Mouse (Mus musculus) hindbrain, postnatal 0 days (tissue): ENCODE results near the gene Yy1. TPM values are rescaled to one million over a fixed set of nuclear protein-coding genes. Genes with fewer than 3 reads are reported as not detected.

Experiments used
- ATAC-seq: fragments of 200-750 bp; cut with Nextera tagmentation; 2 replicates; pipeline ENCODE4 v1.8.0; 2017; ENCODE audit warnings: mild to moderate bottlenecking, moderate TSS enrichment, moderate library complexity
- DNase-seq: peaks from one replicate; pipeline ENCODE4 v3.0.0-alpha.2; 2015; ENCODE audit warnings: low spot score
- H3K27ac ChIP-seq: fragments of 300-500 bp; sonication (generic); 2 replicates; pipeline ENCODE4 v1.5.1; 2014; ENCODE audit warnings: mild to moderate bottlenecking
- H3K27me3 ChIP-seq: fragments of 300-500 bp; sonication (generic); 2 replicates; pipeline ENCODE4 v1.6.1; 2014; ENCODE audit warnings: low read length, mixed read lengths; ENCODE audit not compliant: insufficient read depth
- H3K36me3 ChIP-seq: fragments of 300-500 bp; sonication (generic); 2 replicates; pipeline ENCODE4 v1.6.1; 2014; ENCODE audit warnings: low read length, mixed read lengths; ENCODE audit not compliant: insufficient read depth
- H3K4me1 ChIP-seq: fragments of 300-500 bp; sonication (generic); 2 replicates; pipeline ENCODE4 v1.6.1; 2014; ENCODE audit warnings: antibody characterized with exemption, low read length, mixed read lengths; ENCODE audit not compliant: insufficient read depth
- H3K4me2 ChIP-seq: fragments of 300-500 bp; sonication (generic); 2 replicates; pipeline ENCODE4 v1.6.1; 2014; ENCODE audit warnings: low read depth, mild to moderate bottlenecking, low read length, moderate library complexity, mixed read lengths
- H3K4me3 ChIP-seq: fragments of 300-500 bp; sonication (generic); 2 replicates; pipeline ENCODE4 v1.5.1; 2014; ENCODE audit warnings: low read length
- H3K9ac ChIP-seq: fragments of 300-500 bp; sonication (generic); replicated peaks from 2 replicates; pipeline ENCODE4 v1.6.1; 2014; ENCODE audit warnings: mild to moderate bottlenecking, low read length, moderate library complexity, mixed read lengths
- H3K9me3 ChIP-seq: fragments of 300-500 bp; sonication (generic); 2 replicates; pipeline ENCODE4 v1.6.1; 2016; ENCODE audit warnings: low read length, mixed read lengths
- CTCF ChIP-seq: IDR thresholded peaks from 2 replicates; pipeline ENCODE4 v1.5.1; 2016; ENCODE audit warnings: antibody characterized with exemption, control low read depth, low read depth
- WGBS: fragments of 180-500 bp; shearing (Covaris S2); extraction: QIAGEN DNeasy Blood & Tissue Kit; methylation state at CpG from one replicate; pipeline ENCODE4 v1.1.7; 2014; 5-methylcytosine and 5-hydroxymethylcytosine counted together
- polyA plus RNA-seq: library from polyadenylated mRNA; unstranded; fragments of >200 nt; fragmentation: Nextera tagmentation; extraction: Ambion mirVana; gene quantifications from 2 replicates; pipeline ENCODE4 v1.2.1, GENCODE M21; 2015
- total RNA-seq: library from RNA; depleted of rRNA; stranded (reverse); fragments of >200 nt; gene quantifications from 2 replicates; pipeline ENCODE4 v1.2.3, GENCODE M21; 2014

Yy1 gene
- total and polyA plus RNA-seq, 2 experiments from 2014 or later, result 7.9 to 30.2 TPM

GRCm38 (mm10) chr12:108850886-108851285, 58.1 kb downstream of the Yy1 start:
- Histone ChIP-seq H3K4me3 (no peak overlapping the region), H3K4me1 (no peaks in the 10 kb centered on the region), H3K9me3 (no peaks in the 10 kb centered on the region), H3K4me2 (no peak overlapping the region), H3K9ac (no peak overlapping the region), H3K36me3 (no peaks in the 10 kb centered on the region), H3K27me3 (no peaks in the 10 kb centered on the region), H3K27ac (no peak overlapping the region)
- no peak for ATAC-seq
- TF ChIP-seq CTCF, result no peak
- no peak for DNase-seq
- WGBS, result 91% methylated on average over 8 of the region's 8 CpGs

GRCm38 (mm10) chr12:108852822-108853221, 60.0 kb downstream of the Yy1 start:
- H3K9ac ChIP-seq, result no peak overlapping the region

GRCm38 (mm10) chr12:108855081-108855480, 62.3 kb downstream of the Yy1 start:
- WGBS, result 93% methylated on average over 10 of the region's 10 CpGs

More at GRCm38 (mm10) chr12:108852822-108853221, 60.0 kb downstream of the Yy1 start:
- H3K27ac ChIP-seq, result no peak overlapping the region
- 94% methylated on average over 8 of the region's 8 CpGs for WGBS
- H3K4me1 ChIP-seq, result no peaks in the 10 kb centered on the region
- no peak overlapping the region for H3K4me2 ChIP-seq
- no peak for ATAC-seq
- no peaks in the 10 kb centered on the region for H3K9me3 ChIP-seq
- DNase-seq, result no peak
- no peak overlapping the region for H3K4me3 ChIP-seq
- no peaks in the 10 kb centered on the region for H3K27me3 ChIP-seq
- no peaks in the 10 kb centered on the region for H3K36me3 ChIP-seq
- no peak for TF ChIP-seq CTCF

GRCm38 (mm10) chr12:108856186-108856585, 63.4 kb downstream of the Yy1 start:
- no peak overlapping the region for H3K4me3 ChIP-seq
- no peak overlapping the region for H3K4me2 ChIP-seq
- TF ChIP-seq CTCF, result no peak
- H3K9ac ChIP-seq, result no peak overlapping the region
- H3K27me3 ChIP-seq, result no peaks in the 10 kb centered on the region
- ATAC-seq (no peak), DNase-seq (no peak)
- H3K9me3 ChIP-seq, result no peaks in the 10 kb centered on the region
- no peaks in the 10 kb centered on the region for H3K4me1 ChIP-seq
- H3K27ac ChIP-seq, result no peak overlapping the region
- H3K36me3 ChIP-seq, result peaks cover 13% of the 10 kb centered on the region; the same call in 1 of the 2 replicates
- 83% methylated on average over 8 of the region's 8 CpGs for WGBS

More at GRCm38 (mm10) chr12:108855081-108855480, 62.3 kb downstream of the Yy1 start:
- Histone ChIP-seq H3K27ac (no peak overlapping the region), H3K4me2 (no peak overlapping the region), H3K4me3 (no peak overlapping the region), H3K4me1 (no peaks in the 10 kb centered on the region), H3K27me3 (no peaks in the 10 kb centered on the region), H3K9ac (no peak overlapping the region), H3K9me3 (no peaks in the 10 kb centered on the region), H3K36me3 (peaks cover 5% of the 10 kb centered on the region; the same call in 1 of the 2 replicates)
- TF ChIP-seq CTCF, result no peak
- ATAC-seq (no peak), DNase-seq (no peak)

GRCm38 (mm10) chr12:108857109-108857508, 64.3 kb downstream of the Yy1 start:
- ATAC-seq (no peak), DNase-seq (no peak)
- no peak overlapping the region for H3K9ac ChIP-seq
- WGBS, result 81% methylated on average over 7 of the region's 7 CpGs
- H3K4me3 ChIP-seq, result no peak overlapping the region
- H3K9me3 ChIP-seq, result no peaks in the 10 kb centered on the region
- H3K27me3 ChIP-seq, result no peaks in the 10 kb centered on the region
- H3K27ac ChIP-seq, result no peak overlapping the region
- no peaks in the 10 kb centered on the region for H3K4me1 ChIP-seq
- TF ChIP-seq CTCF, result no peak
- no peak overlapping the region for H3K4me2 ChIP-seq
- peaks cover 15% of the 10 kb centered on the region; the same call in 1 of the 2 replicates for H3K36me3 ChIP-seq

GRCm38 (mm10) chr12:108857589-108858184, 64.9 kb downstream of the Yy1 start:
- Histone ChIP-seq H3K27ac (no peak overlapping the region), H3K27me3 (no peaks in the 10 kb centered on the region), H3K9me3 (no peaks in the 10 kb centered on the region), H3K9ac (no peak overlapping the region), H3K4me2 (no peak overlapping the region), H3K4me1 (no peaks in the 10 kb centered on the region), H3K36me3 (peaks cover 20% of the 10 kb centered on the region), H3K4me3 (no peak overlapping the region)
- no peak for ATAC-seq
- TF ChIP-seq CTCF, result no peak
- no peak for DNase-seq
- WGBS, result 89% methylated on average over 7 of the region's 7 CpGs

GRCm38 (mm10) chr12:108858486-108858885, 65.7 kb downstream of the Yy1 start:
- WGBS, result 87% methylated on average over 5 of the region's 5 CpGs
- Histone ChIP-seq H3K27ac (no peak overlapping the region), H3K27me3 (no peaks in the 10 kb centered on the region), H3K4me1 (no peaks in the 10 kb centered on the region), H3K36me3 (peaks cover 28% of the 10 kb centered on the region), H3K9me3 (no peaks in the 10 kb centered on the region), H3K4me3 (no peak overlapping the region), H3K9ac (no peak overlapping the region), H3K4me2 (no peak overlapping the region)
- no peak for ATAC-seq
- no peak for DNase-seq
- no peak for TF ChIP-seq CTCF
